In genomic region chr7:103853090-103853489, GRCm38 (mm10) we compare ENCODE assay signal across 12 mouse cellular contexts. TPM values are rescaled to one million over a fixed set of nuclear protein-coding genes. Genes with fewer than 3 reads are reported as not detected.
DNase-seq lines count a peak whose midpoint lies in the region; ATAC-seq lines count a peak whose summit lies in the region.
"Had no signal": no experiment of that assay in that cellular context is flagged by ENCODE, and none has a peak within 500 bp of the region (broad histone marks: within the 10 kb centered on the region; RNA-seq: fewer than 3 reads in every experiment).

Gene Hbb-y (minus strand): TSS chr7:103853216.

- H3K27me3 ChIP-seq in kidney, embryonic 14.5 days (ENCODE audit: control insufficient read depth, insufficient read depth, low read length), result no peaks in the 10 kb centered on the region
- no peaks in the 10 kb centered on the region for H3K27me3 ChIP-seq in embryonic facial prominence, embryonic 15.5 days
- no peaks in the 10 kb centered on the region for H3K27me3 ChIP-seq in hindbrain, embryonic 15.5 days
- H3K27me3 ChIP-seq in midbrain, embryonic 14.5 days (ENCODE audit: control insufficient read depth, insufficient read depth, low read length), result no peaks in the 10 kb centered on the region

- no peaks in the 10 kb centered on the region for H3K9me3 ChIP-seq in kidney, embryonic 14.5 days (ENCODE audit: control insufficient read depth, low read length)
- no peaks in the 10 kb centered on the region for H3K9me3 ChIP-seq in embryonic facial prominence, embryonic 15.5 days (replicated peaks)
- no peaks in the 10 kb centered on the region for H3K9me3 ChIP-seq in hindbrain, embryonic 15.5 days
- no peaks in the 10 kb centered on the region for H3K9me3 ChIP-seq in midbrain, embryonic 14.5 days (ENCODE audit: control insufficient read depth, low read length)

- no peaks in the 10 kb centered on the region for H3K4me1 ChIP-seq in kidney, embryonic 14.5 days (ENCODE audit: control insufficient read depth, insufficient read depth, low read length)
- H3K4me1 ChIP-seq in embryonic facial prominence, embryonic 15.5 days, result no peaks in the 10 kb centered on the region
- no peaks in the 10 kb centered on the region for H3K4me1 ChIP-seq in hindbrain, embryonic 15.5 days (replicated peaks)
- H3K4me1 ChIP-seq in midbrain, embryonic 14.5 days (ENCODE audit: control insufficient read depth, insufficient read depth, low read length), result no peaks in the 10 kb centered on the region

- 71% methylated on average over 2 of the region's 2 CpGs for WGBS in kidney, embryonic 14.5 days
- 59% methylated on average over 2 of the region's 2 CpGs for WGBS in embryonic facial prominence, embryonic 15.5 days
- WGBS in hindbrain, embryonic 15.5 days, result 65% methylated on average over 2 of the region's 2 CpGs
- 72% methylated on average over 2 of the region's 2 CpGs for WGBS in midbrain, embryonic 14.5 days

- DNase-seq in kidney, adult 8-10 months, result no peak
- DNase-seq in midbrain, embryonic 14.5 days, result no peak
- no peak for DNase-seq in right cerebral cortex, adult 18-20 months
- no peak for DNase-seq in cerebellum, postnatal 4 days (ENCODE audit: low spot score in 2 of 2)
- DNase-seq: cerebellum, postnatal 25 days; gastrocnemius, postnatal 14 days; kidney, postnatal 25 days; lung, postnatal 14 days; thymus, adult 2 months had no signal

- ATAC-seq in kidney, embryonic 14.5 days (ENCODE audit: low FRiP score, low TSS enrichment), result no peak
- no peak for ATAC-seq in embryonic facial prominence, embryonic 15.5 days (ENCODE audit: insufficient number of reproducible peaks, low FRiP score, low TSS enrichment, low read depth)
- no peak for ATAC-seq in hindbrain, embryonic 15.5 days (ENCODE audit: low FRiP score, low read depth)
- ATAC-seq in midbrain, embryonic 14.5 days (ENCODE audit: low FRiP score, low TSS enrichment), result no peak

- no peaks in the 10 kb centered on the region for H3K36me3 ChIP-seq in kidney, embryonic 14.5 days (ENCODE audit: control insufficient read depth, insufficient read depth, low read length)
- no peaks in the 10 kb centered on the region for H3K36me3 ChIP-seq in embryonic facial prominence, embryonic 15.5 days
- no peaks in the 10 kb centered on the region for H3K36me3 ChIP-seq in hindbrain, embryonic 15.5 days
- no peaks in the 10 kb centered on the region for H3K36me3 ChIP-seq in midbrain, embryonic 14.5 days (ENCODE audit: control insufficient read depth, insufficient read depth, low read length)

- H3K27ac ChIP-seq in kidney, embryonic 14.5 days (ENCODE audit: low read depth, low read length), result no peak within 1 kb of the TSS
- H3K27ac ChIP-seq in embryonic facial prominence, embryonic 15.5 days (replicated peaks), result no peak within 1 kb of the TSS
- H3K27ac ChIP-seq in hindbrain, embryonic 15.5 days (replicated peaks), result no peak within 1 kb of the TSS
- no peak within 1 kb of the TSS for H3K27ac ChIP-seq in midbrain, embryonic 14.5 days (replicated peaks; ENCODE audit: low read depth, low read length)

- no peak within 1 kb of the TSS for H3K9ac ChIP-seq in kidney, embryonic 14.5 days (ENCODE audit: low read depth, low read length)
- H3K9ac ChIP-seq in embryonic facial prominence, embryonic 15.5 days, result no peak within 1 kb of the TSS
- no peak within 1 kb of the TSS for H3K9ac ChIP-seq in hindbrain, embryonic 15.5 days
- no peak within 1 kb of the TSS for H3K9ac ChIP-seq in midbrain, embryonic 14.5 days (replicated peaks; ENCODE audit: low read length)

- H3K4me2 ChIP-seq in kidney, embryonic 14.5 days (replicated peaks; ENCODE audit: low read depth, low read length), result no peak within 1 kb of the TSS
- H3K4me2 ChIP-seq in embryonic facial prominence, embryonic 15.5 days (replicated peaks), result no peak within 1 kb of the TSS
- no peak within 1 kb of the TSS for H3K4me2 ChIP-seq in hindbrain, embryonic 15.5 days
- no peak within 1 kb of the TSS for H3K4me2 ChIP-seq in midbrain, embryonic 14.5 days (ENCODE audit: low read length)

- no peak within 1 kb of the TSS for H3K4me3 ChIP-seq in kidney, embryonic 14.5 days (ENCODE audit: low read length)
- H3K4me3 ChIP-seq in embryonic facial prominence, embryonic 15.5 days (replicated peaks), result no peak within 1 kb of the TSS
- H3K4me3 ChIP-seq in hindbrain, embryonic 15.5 days, result no peak within 1 kb of the TSS
- no peak within 1 kb of the TSS for H3K4me3 ChIP-seq in midbrain, embryonic 14.5 days (replicated peaks; ENCODE audit: low read depth, low read length)

RNA-seq across cellular contexts. Expression of gene Hbb-y, which starts in this region (rescaled TPM):
- polyA plus RNA-seq in kidney, embryonic 14.5 days (2014; fragmentation: Nextera tagmentation; extraction: Ambion mirVana), result 578 and 855 TPM in 2 replicates
- 296 and 441 TPM in 2 replicates for polyA plus RNA-seq in embryonic facial prominence, embryonic 15.5 days (2015; fragmentation: Nextera tagmentation; extraction: Ambion mirVana)
- polyA plus RNA-seq in hindbrain, embryonic 15.5 days (2015; fragmentation: Nextera tagmentation; extraction: Ambion mirVana), result 123 and 187 TPM in 2 replicates
- polyA plus RNA-seq in midbrain, embryonic 14.5 days (2014; fragmentation: Nextera tagmentation; extraction: Ambion mirVana), result 175 and 602 TPM in 2 replicates
